ENCODE assay signal across 14 mouse cellular contexts in genomic region chr19:37777961-37778360, GRCm38 (mm10).
DNase-seq lines count a peak whose midpoint lies in the region; ATAC-seq lines count a peak whose summit lies in the region.
"Had no signal": no experiment of that assay in that cellular context is flagged by ENCODE, and none has a peak within 500 bp of the region (broad histone marks: within the 10 kb centered on the region; RNA-seq: fewer than 3 reads in every experiment).

No protein-coding gene starts in this region.

- no peak overlapping the region for H3K4me3 ChIP-seq in heart, embryonic 12.5 days
- H3K4me3 ChIP-seq in midbrain, embryonic 14.5 days (replicated peaks; ENCODE audit: low read depth, low read length), result no peak overlapping the region
- H3K4me3 ChIP-seq in midbrain, embryonic 11.5 days (ENCODE audit: low read depth, low read length), result no peak overlapping the region
- no peak overlapping the region for H3K4me3 ChIP-seq in forebrain, embryonic 16.5 days (replicated peaks; ENCODE audit: low read length)
- no peak overlapping the region for H3K4me3 ChIP-seq in limb, embryonic 10.5 days
- H3K4me3 ChIP-seq: liver, embryonic 13.5 days; midbrain, embryonic 10.5 days had no signal

- peak; percentile 87 for DNase-seq in heart, adult 11 months
- peak; percentile 41 for DNase-seq in midbrain, embryonic 14.5 days
- no peak for DNase-seq in midbrain, embryonic 11.5 days (ENCODE audit: low spot score, missing footprints)
- DNase-seq in MN1 (ENCODE audit: low spot score), result no peak
- DNase-seq in limb, embryonic 10.5 days (ENCODE audit: low spot score), result no peak
- DNase-seq: adrenal gland, postnatal 25 days; cerebellum, adult 11-12 months; kidney, adult 11 months; liver, embryonic 13.5 days; right cerebral cortex, postnatal 25 days; thymus, postnatal 25 days had no signal

- no peak overlapping the region for H3K4me2 ChIP-seq in heart, embryonic 12.5 days
- H3K4me2 ChIP-seq in midbrain, embryonic 14.5 days (ENCODE audit: low read length), result no peak overlapping the region
- H3K4me2 ChIP-seq in midbrain, embryonic 11.5 days, result no peak overlapping the region
- no peak overlapping the region for H3K4me2 ChIP-seq in forebrain, embryonic 16.5 days (ENCODE audit: low read length)
- H3K4me2 ChIP-seq: liver, embryonic 13.5 days had no signal

- no peak overlapping the region for H3K27ac ChIP-seq in heart, embryonic 12.5 days (ENCODE audit: poor library complexity, severe bottlenecking)
- no peak overlapping the region for H3K27ac ChIP-seq in midbrain, embryonic 14.5 days (replicated peaks; ENCODE audit: low read depth, low read length)
- H3K27ac ChIP-seq in midbrain, embryonic 11.5 days (ENCODE audit: low read depth, low read length), result no peak overlapping the region
- H3K27ac ChIP-seq in forebrain, embryonic 16.5 days (ENCODE audit: low read length), result no peak overlapping the region
- H3K27ac ChIP-seq in limb, embryonic 10.5 days, result no peak overlapping the region
- H3K27ac ChIP-seq: liver, embryonic 13.5 days; midbrain, embryonic 10.5 days had no signal

- H3K36me3 ChIP-seq in heart, embryonic 12.5 days, result no peaks in the 10 kb centered on the region
- H3K36me3 ChIP-seq in midbrain, embryonic 14.5 days (ENCODE audit: control insufficient read depth, insufficient read depth, low read length), result no peaks in the 10 kb centered on the region
- no peaks in the 10 kb centered on the region for H3K36me3 ChIP-seq in midbrain, embryonic 11.5 days (ENCODE audit: control insufficient read depth, insufficient read depth, low read length)
- H3K36me3 ChIP-seq in forebrain, embryonic 16.5 days (ENCODE audit: control insufficient read depth, insufficient read depth), result no peaks in the 10 kb centered on the region
- no peaks in the 10 kb centered on the region for H3K36me3 ChIP-seq in limb, embryonic 10.5 days
- H3K36me3 ChIP-seq: liver, embryonic 13.5 days; midbrain, embryonic 10.5 days had no signal

- no peak overlapping the region for H3K9ac ChIP-seq in heart, embryonic 12.5 days
- no peak overlapping the region for H3K9ac ChIP-seq in midbrain, embryonic 14.5 days (replicated peaks; ENCODE audit: low read length)
- no peak overlapping the region for H3K9ac ChIP-seq in midbrain, embryonic 11.5 days (ENCODE audit: low read length)
- H3K9ac ChIP-seq in forebrain, embryonic 16.5 days (replicated peaks; ENCODE audit: low read depth, low read length), result no peak overlapping the region
- H3K9ac ChIP-seq: liver, embryonic 13.5 days had no signal

- no peak for ATAC-seq in heart, embryonic 12.5 days (ENCODE audit: insufficient number of reproducible peaks, low FRiP score)
- no peak for ATAC-seq in midbrain, embryonic 14.5 days (ENCODE audit: low FRiP score, low TSS enrichment)
- no peak for ATAC-seq in midbrain, embryonic 11.5 days (ENCODE audit: low FRiP score)
- ATAC-seq in forebrain, embryonic 16.5 days, result peak; percentile 45; the same call in 1 of the 2 replicates

- no peaks in the 10 kb centered on the region for H3K9me3 ChIP-seq in heart, embryonic 12.5 days (replicated peaks)
- no peaks in the 10 kb centered on the region for H3K9me3 ChIP-seq in midbrain, embryonic 14.5 days (ENCODE audit: control insufficient read depth, low read length)
- H3K9me3 ChIP-seq in midbrain, embryonic 11.5 days (ENCODE audit: control insufficient read depth, low read length), result no peaks in the 10 kb centered on the region; the same call in 1 of the 2 replicates
- H3K9me3 ChIP-seq in forebrain, embryonic 16.5 days (ENCODE audit: control insufficient read depth, low read length), result no peaks in the 10 kb centered on the region
- no peaks in the 10 kb centered on the region for H3K9me3 ChIP-seq in limb, embryonic 10.5 days (replicated peaks)
- H3K9me3 ChIP-seq: liver, embryonic 13.5 days; midbrain, embryonic 10.5 days had no signal

- H3K4me1 ChIP-seq in heart, embryonic 12.5 days (replicated peaks), result no peaks in the 10 kb centered on the region
- no peaks in the 10 kb centered on the region for H3K4me1 ChIP-seq in midbrain, embryonic 14.5 days (ENCODE audit: control insufficient read depth, insufficient read depth, low read length)
- H3K4me1 ChIP-seq in midbrain, embryonic 11.5 days (ENCODE audit: control insufficient read depth, insufficient read depth, low read length), result no peaks in the 10 kb centered on the region
- peaks cover 5% of the 10 kb centered on the region for H3K4me1 ChIP-seq in forebrain, embryonic 16.5 days (replicated peaks; ENCODE audit: control insufficient read depth, insufficient read depth, low read length)
- H3K4me1 ChIP-seq in limb, embryonic 10.5 days, result no peaks in the 10 kb centered on the region
- H3K4me1 ChIP-seq: liver, embryonic 13.5 days had no signal

- WGBS in heart, embryonic 12.5 days, result 64% methylated on average over 6 of the region's 6 CpGs
- WGBS in midbrain, embryonic 14.5 days, result 32% methylated on average over 6 of the region's 6 CpGs
- WGBS in midbrain, embryonic 11.5 days, result 57% methylated on average over 6 of the region's 6 CpGs
- WGBS in forebrain, embryonic 16.5 days, result 13% methylated on average over 6 of the region's 6 CpGs
- WGBS in limb, embryonic 10.5 days, result 92% methylated on average over 6 of the region's 6 CpGs

- H3K27me3 ChIP-seq in heart, embryonic 12.5 days (replicated peaks), result no peaks in the 10 kb centered on the region
- no peaks in the 10 kb centered on the region for H3K27me3 ChIP-seq in midbrain, embryonic 14.5 days (ENCODE audit: control insufficient read depth, insufficient read depth, low read length)
- no peaks in the 10 kb centered on the region for H3K27me3 ChIP-seq in midbrain, embryonic 11.5 days (ENCODE audit: control insufficient read depth, insufficient read depth, low read length)
- H3K27me3 ChIP-seq in forebrain, embryonic 16.5 days (replicated peaks; ENCODE audit: control insufficient read depth, insufficient read depth, low read length), result no peaks in the 10 kb centered on the region
- no peaks in the 10 kb centered on the region for H3K27me3 ChIP-seq in limb, embryonic 10.5 days (ENCODE audit: low read depth, poor library complexity, severe bottlenecking)
- H3K27me3 ChIP-seq: liver, embryonic 13.5 days had no signal

Comparison
In these comparisons a context has a peak if more than half of its experiments do, and no peak if none do; other contexts are left out.
1. DNase-seq: peak in heart, adult 11 months (single experiment) and midbrain, embryonic 14.5 days (single experiment); none in midbrain, embryonic 11.5 days (single experiment), MN1 (single experiment) and limb, embryonic 10.5 days (single experiment).